Mouse (Mus musculus): ENCODE data around the gene Fat3. TPM values are rescaled to one million over a fixed set of nuclear protein-coding genes. Genes with fewer than 3 reads are reported as not detected.

Fat3 gene
- polyA plus RNA-seq, 1 experiment = 0.14 TPM

GRCm38 (mm10) chr9:16439941-16440340, 61.1 kb downstream of the Fat3 start:
- DNase-seq = no peak
- Histone ChIP-seq H3K4me1 (ENCODE audit: control insufficient read depth, insufficient read depth, low read length) (no peaks in the 10 kb centered on the region), H3K27ac (ENCODE audit: insufficient read depth, low read depth, low read length) (no peak overlapping the region), H3K4me3 (ENCODE audit: insufficient read depth, low read depth, low read length) (no peak overlapping the region), H3K36me3 (ENCODE audit: control insufficient read depth, insufficient read depth, low read length) (no peaks in the 10 kb centered on the region), H3K27me3 (replicated peaks; ENCODE audit: control insufficient read depth, insufficient read depth, low read length) (no peaks in the 10 kb centered on the region)
- WGBS = 45% methylated on average over 3 of the region's 3 CpGs
- TF ChIP-seq CTCF (conservative IDR thresholded peaks at IDR 0.05; ENCODE audit: insufficient read depth, insufficient read length, low read depth, low read length) (no peak), POLR2A (IDR thresholded peaks at IDR 0.05; ENCODE audit: low read depth, low read length) (no peak)

- H3K36me3 ChIP-seq (ENCODE audit: control insufficient read depth, insufficient read depth, low read length) = no peaks in the 10 kb centered on the region
- H3K4me1 ChIP-seq (ENCODE audit: control insufficient read depth, insufficient read depth, low read length) = no peaks in the 10 kb centered on the region
- no peak overlapping the region for H3K27ac ChIP-seq (ENCODE audit: insufficient read depth, low read depth, low read length)
- TF ChIP-seq CTCF (conservative IDR thresholded peaks at IDR 0.05; ENCODE audit: insufficient read depth, insufficient read length, low read depth, low read length) = no peak
- no peak for TF ChIP-seq POLR2A (IDR thresholded peaks at IDR 0.05; ENCODE audit: low read depth, low read length)
- WGBS = 57% methylated on average over 5 of the region's 5 CpGs
- no peak for DNase-seq
- no peaks in the 10 kb centered on the region for H3K27me3 ChIP-seq (replicated peaks; ENCODE audit: control insufficient read depth, insufficient read depth, low read length)
- no peak overlapping the region for H3K4me3 ChIP-seq (ENCODE audit: insufficient read depth, low read depth, low read length)
Measured at GRCm38 (mm10) chr9:16437805-16438204, 63.3 kb downstream of the Fat3 start.

GRCm38 (mm10) chr9:16428589-16428988, 72.5 kb downstream of the Fat3 start:
- 48% methylated on average over 5 of the region's 5 CpGs for WGBS
- TF ChIP-seq POLR2A (IDR thresholded peaks at IDR 0.05; ENCODE audit: low read depth, low read length) = no peak
- no peak for TF ChIP-seq CTCF (conservative IDR thresholded peaks at IDR 0.05; ENCODE audit: insufficient read depth, insufficient read length, low read depth, low read length)
- H3K4me1 ChIP-seq (ENCODE audit: control insufficient read depth, insufficient read depth, low read length) = no peaks in the 10 kb centered on the region
- H3K4me3 ChIP-seq (ENCODE audit: insufficient read depth, low read depth, low read length) = no peak overlapping the region
- H3K27me3 ChIP-seq (replicated peaks; ENCODE audit: control insufficient read depth, insufficient read depth, low read length) = no peaks in the 10 kb centered on the region
- H3K36me3 ChIP-seq (ENCODE audit: control insufficient read depth, insufficient read depth, low read length) = no peaks in the 10 kb centered on the region
- H3K27ac ChIP-seq (ENCODE audit: insufficient read depth, low read depth, low read length) = no peak overlapping the region
- no peak for DNase-seq

DNA sequence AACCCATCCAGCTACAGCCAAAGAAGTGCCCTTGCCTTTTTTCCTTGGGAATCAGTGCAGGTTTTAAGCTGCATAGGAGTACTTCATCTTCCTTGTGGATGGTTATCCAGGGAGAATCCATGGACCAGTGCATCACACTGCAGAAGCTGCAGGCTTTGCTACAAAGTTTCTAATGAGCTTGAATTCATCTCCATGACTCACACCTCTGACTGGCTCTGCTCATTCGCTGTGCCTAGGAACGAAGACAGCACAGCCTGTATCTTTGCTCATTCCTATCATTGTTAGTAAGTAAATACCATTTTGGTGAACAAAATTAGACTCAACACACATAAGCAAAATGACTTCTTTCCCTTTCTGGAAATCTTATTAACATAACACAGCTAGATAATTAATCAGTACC, 78.4 kb downstream of the Fat3 start:
- TF ChIP-seq CTCF (conservative IDR thresholded peaks at IDR 0.05; ENCODE audit: insufficient read depth, insufficient read length, low read depth, low read length) = no peak
- TF ChIP-seq POLR2A (IDR thresholded peaks at IDR 0.05; ENCODE audit: low read depth, low read length) = no peak
- H3K4me3 ChIP-seq (ENCODE audit: insufficient read depth, low read depth, low read length) = no peak overlapping the region
- WGBS = 95% methylated on average over 2 of the region's 2 CpGs
- DNase-seq = no peak
- H3K27me3 ChIP-seq (replicated peaks; ENCODE audit: control insufficient read depth, insufficient read depth, low read length) = no peaks in the 10 kb centered on the region
- no peaks in the 10 kb centered on the region for H3K36me3 ChIP-seq (ENCODE audit: control insufficient read depth, insufficient read depth, low read length)
- no peaks in the 10 kb centered on the region for H3K4me1 ChIP-seq (ENCODE audit: control insufficient read depth, insufficient read depth, low read length)
- H3K27ac ChIP-seq (ENCODE audit: insufficient read depth, low read depth, low read length) = no peak overlapping the region

- no peaks in the 10 kb centered on the region; the same call in 1 of the 2 replicates for H3K27me3 ChIP-seq (replicated peaks; ENCODE audit: control insufficient read depth, insufficient read depth, low read length)
- no peak for DNase-seq
- no peak for TF ChIP-seq POLR2A (IDR thresholded peaks at IDR 0.05; ENCODE audit: low read depth, low read length)
- no peak for TF ChIP-seq CTCF (conservative IDR thresholded peaks at IDR 0.05; ENCODE audit: insufficient read depth, insufficient read length, low read depth, low read length)
- H3K4me3 ChIP-seq (ENCODE audit: insufficient read depth, low read depth, low read length) = no peak overlapping the region
- no peak overlapping the region for H3K27ac ChIP-seq (ENCODE audit: insufficient read depth, low read depth, low read length)
- WGBS = 79% methylated on average over 3 of the region's 3 CpGs
- H3K36me3 ChIP-seq (ENCODE audit: control insufficient read depth, insufficient read depth, low read length) = no peaks in the 10 kb centered on the region
- H3K4me1 ChIP-seq (ENCODE audit: control insufficient read depth, insufficient read depth, low read length) = no peaks in the 10 kb centered on the region
Measured at GRCm38 (mm10) chr9:16402815-16403214, 98.3 kb downstream of the Fat3 start.

DNA sequence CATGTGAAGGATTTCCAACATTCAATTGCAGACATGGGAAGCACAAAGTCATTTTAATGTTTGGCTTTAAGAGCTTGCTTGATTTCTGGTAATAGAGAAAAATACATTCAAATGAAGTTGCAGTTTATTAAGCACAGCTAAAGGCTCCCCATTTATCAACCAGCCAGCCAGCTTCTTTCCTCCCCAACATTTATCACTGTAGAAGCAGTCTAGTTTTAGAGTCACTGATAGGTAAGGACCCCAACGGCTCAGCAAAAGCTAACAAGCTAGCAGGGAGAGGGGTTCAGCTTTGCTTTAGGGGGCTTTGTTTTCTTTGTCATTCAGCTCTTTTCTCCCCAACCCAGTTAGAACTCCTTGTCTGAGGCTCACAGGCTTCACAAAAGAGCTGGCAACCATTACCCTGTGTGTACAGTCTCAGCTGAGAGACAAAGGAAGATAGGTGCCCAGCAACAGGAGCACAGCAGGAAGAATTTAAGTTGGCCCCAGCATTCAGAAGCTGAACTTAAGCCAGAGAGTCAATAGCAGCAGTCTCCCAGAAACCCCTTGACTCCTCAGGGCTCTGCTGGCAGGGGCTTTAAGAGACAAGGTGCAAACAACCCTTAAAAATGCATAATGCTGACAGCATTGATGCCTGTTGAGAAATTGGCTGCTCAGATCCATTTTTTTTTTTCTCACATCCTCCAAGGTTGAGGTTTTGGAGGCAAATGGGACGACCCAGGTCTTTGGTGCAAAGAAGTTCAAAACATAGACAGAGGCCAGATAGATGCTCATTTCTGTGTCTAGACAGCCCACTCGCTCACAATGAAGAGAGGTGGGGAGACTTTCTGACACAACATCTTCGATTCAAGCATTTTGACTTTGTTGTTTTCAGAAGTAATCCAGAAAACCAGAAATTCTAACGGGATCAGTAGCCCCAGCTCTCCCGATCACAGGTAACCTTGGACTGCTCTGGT, 102.1 kb downstream of the Fat3 start:
- H3K27ac ChIP-seq (ENCODE audit: insufficient read depth, low read depth, low read length) = no peak overlapping the region
- TF ChIP-seq POLR2A (IDR thresholded peaks at IDR 0.05; ENCODE audit: low read depth, low read length) (no peak), CTCF (conservative IDR thresholded peaks at IDR 0.05; ENCODE audit: insufficient read depth, insufficient read length, low read depth, low read length) (no peak)
- WGBS = 77% methylated on average over 6 of the region's 6 CpGs
- DNase-seq = no peak
- H3K4me1 ChIP-seq (ENCODE audit: control insufficient read depth, insufficient read depth, low read length) = no peaks in the 10 kb centered on the region
- no peaks in the 10 kb centered on the region; the same call in 1 of the 2 replicates for H3K27me3 ChIP-seq (replicated peaks; ENCODE audit: control insufficient read depth, insufficient read depth, low read length)
- H3K36me3 ChIP-seq (ENCODE audit: control insufficient read depth, insufficient read depth, low read length) = no peaks in the 10 kb centered on the region
- H3K4me3 ChIP-seq (ENCODE audit: insufficient read depth, low read depth, low read length) = no peak overlapping the region

DNA sequence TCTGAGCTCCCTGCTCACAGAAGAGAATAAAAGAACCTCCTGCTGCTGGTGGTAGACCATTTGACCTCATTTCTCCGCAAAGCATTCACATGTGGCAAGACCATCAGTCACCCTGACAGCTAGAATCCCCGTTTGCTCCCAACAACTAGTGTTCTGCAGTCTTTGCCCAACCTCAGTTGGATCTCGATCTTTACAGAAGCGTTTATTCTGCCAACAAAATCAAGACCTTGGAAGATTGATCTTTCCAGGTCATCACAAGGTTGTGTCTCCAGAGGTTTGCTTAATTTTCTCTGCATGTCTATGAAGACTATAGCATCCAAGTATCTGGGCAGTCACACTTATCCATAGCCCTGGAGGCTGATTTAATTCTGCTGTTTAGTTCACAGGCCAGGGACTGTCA, 111.9 kb downstream of the Fat3 start:
- Histone ChIP-seq H3K36me3 (ENCODE audit: control insufficient read depth, insufficient read depth, low read length) (no peaks in the 10 kb centered on the region), H3K27ac (ENCODE audit: insufficient read depth, low read depth, low read length) (no peak overlapping the region), H3K4me3 (ENCODE audit: insufficient read depth, low read depth, low read length) (no peak overlapping the region), H3K4me1 (ENCODE audit: control insufficient read depth, insufficient read depth, low read length) (no peaks in the 10 kb centered on the region), H3K27me3 (replicated peaks; ENCODE audit: control insufficient read depth, insufficient read depth, low read length) (no peaks in the 10 kb centered on the region)
- WGBS = 28% methylated on average over 4 of the region's 4 CpGs
- TF ChIP-seq POLR2A (IDR thresholded peaks at IDR 0.05; ENCODE audit: low read depth, low read length) (no peak), CTCF (conservative IDR thresholded peaks at IDR 0.05; ENCODE audit: insufficient read depth, insufficient read length, low read depth, low read length) (no peak)
- DNase-seq = no peak

Measured in kidney, adult 2 months (tissue).